8 mouse cellular contexts compared by ENCODE assay signal in genomic region chr6:34384110-34384661, GRCm38 (mm10). TPM values are rescaled to one million over a fixed set of nuclear protein-coding genes. Genes with fewer than 3 reads are reported as not detected.
DNase-seq lines count a peak whose midpoint lies in the region; ATAC-seq lines count a peak whose summit lies in the region.

Akr1b10 (plus strand) TSS chr6:34384218.

- peak; percentile 60; the same call in 1 of the 2 replicates for ATAC-seq in embryonic facial prominence, embryonic 12.5 days (ENCODE audit: insufficient number of reproducible peaks, insufficient read depth, low FRiP score, low TSS enrichment)
- peak; percentile 38; the same call in 1 of the 2 replicates for ATAC-seq in midbrain, embryonic 12.5 days (ENCODE audit: low FRiP score, low read depth)

- H3K27ac ChIP-seq in embryonic facial prominence, embryonic 12.5 days = peak within 1 kb of the TSS; percentile 65
- peak within 1 kb of the TSS; percentile 74 for H3K27ac ChIP-seq in limb, embryonic 10.5 days
- no peak within 1 kb of the TSS for H3K27ac ChIP-seq in midbrain, embryonic 12.5 days (replicated peaks)

- H3K4me2 ChIP-seq in embryonic facial prominence, embryonic 12.5 days (replicated peaks) = peak within 1 kb of the TSS; percentile 66
- H3K4me2 ChIP-seq in midbrain, embryonic 12.5 days (replicated peaks) = peak within 1 kb of the TSS; percentile 59

- no peaks in the 10 kb centered on the region for H3K36me3 ChIP-seq in embryonic facial prominence, embryonic 12.5 days
- H3K36me3 ChIP-seq in limb, embryonic 10.5 days = peaks cover 9% of the 10 kb centered on the region; the same call in 1 of the 2 replicates
- H3K36me3 ChIP-seq in midbrain, embryonic 12.5 days = no peaks in the 10 kb centered on the region

- 1% methylated on average over 17 of the region's 17 CpGs for WGBS in embryonic facial prominence, embryonic 12.5 days
- 1% methylated on average over 17 of the region's 17 CpGs for WGBS in limb, embryonic 10.5 days
- 3% methylated on average over 17 of the region's 17 CpGs for WGBS in midbrain, embryonic 12.5 days

- peak; percentile 86 for DNase-seq in 3T3-L1 (ENCODE audit: low read depth, low spot score)
- peak; percentile 84 for DNase-seq in adrenal gland, postnatal 25 days
- peak; percentile 87 to 90 for DNase-seq in heart, adult 18-20 months
- peak; percentile 88 for DNase-seq in kidney, adult 18-20 months
- peak; percentile 70 for DNase-seq in limb, embryonic 10.5 days (ENCODE audit: low spot score)
- peak; percentile 23 for DNase-seq in spleen, adult 12 weeks (ENCODE audit: low spot score)

- H3K4me3 ChIP-seq in embryonic facial prominence, embryonic 12.5 days = peak within 1 kb of the TSS; percentile 47
- H3K4me3 ChIP-seq in limb, embryonic 10.5 days = peak within 1 kb of the TSS; percentile 60
- H3K4me3 ChIP-seq in midbrain, embryonic 12.5 days = peak within 1 kb of the TSS; percentile 42

- H3K27me3 ChIP-seq in embryonic facial prominence, embryonic 12.5 days = no peaks in the 10 kb centered on the region
- no peaks in the 10 kb centered on the region for H3K27me3 ChIP-seq in limb, embryonic 10.5 days (ENCODE audit: low read depth, poor library complexity, severe bottlenecking)
- H3K27me3 ChIP-seq in midbrain, embryonic 12.5 days = no peaks in the 10 kb centered on the region; the same call in 1 of the 2 replicates

- peaks cover 4% of the 10 kb centered on the region; the same call in 1 of the 2 replicates for H3K4me1 ChIP-seq in embryonic facial prominence, embryonic 12.5 days
- peaks cover 15% of the 10 kb centered on the region for H3K4me1 ChIP-seq in limb, embryonic 10.5 days
- peaks cover 13% of the 10 kb centered on the region for H3K4me1 ChIP-seq in midbrain, embryonic 12.5 days

- H3K9ac ChIP-seq in embryonic facial prominence, embryonic 12.5 days = peak within 1 kb of the TSS; percentile 42; the same call in 1 of the 2 replicates
- H3K9ac ChIP-seq in midbrain, embryonic 12.5 days (replicated peaks) = peak within 1 kb of the TSS; percentile 35

- no peaks in the 10 kb centered on the region for H3K9me3 ChIP-seq in embryonic facial prominence, embryonic 12.5 days
- no peaks in the 10 kb centered on the region for H3K9me3 ChIP-seq in limb, embryonic 10.5 days (replicated peaks)
- H3K9me3 ChIP-seq in midbrain, embryonic 12.5 days = no peaks in the 10 kb centered on the region

RNA-seq across cellular contexts. Expression of gene Akr1b10, which starts in this region (rescaled TPM):
- 127 and 139 TPM in 2 replicates for total RNA-seq in adrenal gland, postnatal 25 days (2021)
- 14.7 and 16.4 TPM in 2 replicates for polyA plus RNA-seq in embryonic facial prominence, embryonic 12.5 days (2016; fragmentation: Nextera tagmentation; extraction: Ambion mirVana)
- total RNA-seq in heart, adult 18-20 months (2021) = 10 to 100 TPM; 60.9 to 62.9 TPM
- polyA plus RNA-seq in limb, embryonic 10.5 days (2016; fragmentation: Nextera tagmentation; extraction: Ambion mirVana) = 14.6 and 17.6 TPM in 2 replicates
- 10.1 and 12.1 TPM in 2 replicates for polyA plus RNA-seq in midbrain, embryonic 12.5 days (2016; fragmentation: Nextera tagmentation; extraction: Ambion mirVana)

Comparison
In these comparisons a context has a peak if more than half of its experiments do, and no peak if none do; other contexts are left out.
1. DNase-seq: peak in every context shown above with its lines; median percentile 88 in heart, adult 18-20 months; 88 in kidney, adult 18-20 months; 86 in 3T3-L1; 84 in adrenal gland, postnatal 25 days; 70 in limb, embryonic 10.5 days; 23 in spleen, adult 12 weeks.